Mouse (Mus musculus) embryonic fibroblast, embryonic 13.5 days (primary cell): ENCODE results near the gene Ube2cbp. TPM values are rescaled to one million over a fixed set of nuclear protein-coding genes. Genes with fewer than 3 reads are reported as not detected.

Experiments used
- H3K27ac ChIP-seq: 2 replicates; pipeline ENCODE4 v1.5.1; 2012; ENCODE audit warnings: low read length, control low read depth, inconsistent platforms; ENCODE audit not compliant: insufficient read depth
- H3K4me1 ChIP-seq: 2 replicates; pipeline ENCODE4 v1.6.1; 2011; ENCODE audit warnings: low read length; ENCODE audit not compliant: control insufficient read depth, insufficient read depth
- H3K4me3 ChIP-seq: 2 replicates; pipeline ENCODE4 v1.5.1; 2011; ENCODE audit warnings: mild to moderate bottlenecking, control low read depth, low read length; ENCODE audit not compliant: insufficient read depth
- CTCF ChIP-seq: IDR thresholded peaks from 2 replicates; pipeline ENCODE4 v1.5.1; 2011; ENCODE audit warnings: mild to moderate bottlenecking, control low read depth, low read length, moderate library complexity, borderline replicate concordance; ENCODE audit not compliant: insufficient read depth
- POLR2A ChIP-seq: IDR thresholded peaks from 2 replicates; pipeline ENCODE4 v1.6.1; 2011; ENCODE audit warnings: low read depth, mild to moderate bottlenecking, control low read depth, low read length, moderate library complexity
- polyA plus RNA-seq: library from polyadenylated mRNA; stranded (reverse); fragments of >200 nt; gene quantifications from 2 replicates; pipeline ENCODE4 v1.2.4, GENCODE M21; 2011; ENCODE audit warnings: low read depth; ENCODE audit not compliant: missing spikeins, insufficient read length

The Ube2cbp gene
- polyA plus RNA-seq, 1 experiment = 1.8 TPM

- no peaks in the 10 kb centered on the region for H3K4me1 ChIP-seq
- no peak overlapping the region for H3K4me3 ChIP-seq
- TF ChIP-seq CTCF (no peak), POLR2A (no peak)
- no peak overlapping the region for H3K27ac ChIP-seq
Measured at GRCm38 (mm10) chr9:86298596-86298995, 166.2 kb downstream of the Ube2cbp start.

GRCm38 (mm10) chr9:86298131-86298530 lies 166.6 kb downstream of the Ube2cbp start:
- H3K4me3 ChIP-seq = no peak overlapping the region
- no peak overlapping the region for H3K27ac ChIP-seq
- TF ChIP-seq POLR2A = no peak

DNA sequence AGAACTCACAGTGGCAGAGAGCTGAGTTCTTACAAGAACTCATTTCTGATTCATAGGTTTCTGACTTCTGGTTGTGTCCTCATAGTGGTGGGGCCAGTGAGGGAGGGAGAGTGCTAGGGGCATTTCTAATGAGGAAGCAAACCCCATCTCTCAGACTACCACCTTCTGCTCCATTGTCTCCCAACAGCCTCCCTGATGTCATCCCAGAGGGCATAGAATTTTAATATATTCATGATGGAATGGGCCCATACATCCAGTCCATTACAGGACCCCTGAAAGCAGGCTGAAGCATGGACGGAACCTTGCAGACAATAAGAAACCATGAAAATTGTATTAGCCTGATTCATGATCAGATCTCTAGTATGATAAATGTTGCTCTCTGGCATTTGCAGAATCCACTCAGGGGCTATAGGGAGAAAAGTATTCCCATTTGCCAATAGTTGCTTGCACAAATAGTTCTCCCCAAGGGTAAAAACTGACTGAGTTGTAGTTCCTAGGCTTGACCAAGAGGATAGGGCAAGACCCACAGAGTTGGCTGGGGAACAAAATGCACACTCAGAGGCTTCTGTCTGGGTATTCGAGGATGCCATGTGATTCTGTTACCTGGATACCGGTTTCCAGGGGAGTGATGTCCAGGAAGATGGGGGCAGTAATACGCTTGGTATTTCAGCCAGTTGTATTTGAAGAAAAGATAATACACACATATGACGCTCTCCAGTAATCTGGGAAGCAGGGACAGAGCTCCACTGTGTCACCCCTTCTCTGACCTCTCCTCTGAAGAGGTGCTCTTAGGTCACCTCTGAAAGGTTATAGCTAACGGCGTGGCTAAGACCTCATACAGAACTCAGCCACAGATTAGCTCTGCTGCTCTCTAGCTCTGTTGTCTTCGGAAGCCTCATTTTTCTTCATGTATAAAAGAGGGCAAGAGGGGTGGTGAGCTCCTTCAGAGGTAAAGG lies 167.8 kb downstream of the Ube2cbp start:
- Histone ChIP-seq H3K27ac (no peak overlapping the region), H3K4me1 (no peaks in the 10 kb centered on the region), H3K4me3 (no peak overlapping the region)
- TF ChIP-seq CTCF = no peak
- no peak for TF ChIP-seq POLR2A

More at GRCm38 (mm10) chr9:86298131-86298530, 166.6 kb downstream of the Ube2cbp start:
- H3K4me1 ChIP-seq = no peaks in the 10 kb centered on the region

- no peak for TF ChIP-seq POLR2A
- no peak for TF ChIP-seq CTCF
- Histone ChIP-seq H3K4me1 (no peaks in the 10 kb centered on the region), H3K4me3 (no peak overlapping the region), H3K27ac (no peak overlapping the region)
Measured at GRCm38 (mm10) chr9:86287570-86287954, 177.2 kb downstream of the Ube2cbp start.

DNA sequence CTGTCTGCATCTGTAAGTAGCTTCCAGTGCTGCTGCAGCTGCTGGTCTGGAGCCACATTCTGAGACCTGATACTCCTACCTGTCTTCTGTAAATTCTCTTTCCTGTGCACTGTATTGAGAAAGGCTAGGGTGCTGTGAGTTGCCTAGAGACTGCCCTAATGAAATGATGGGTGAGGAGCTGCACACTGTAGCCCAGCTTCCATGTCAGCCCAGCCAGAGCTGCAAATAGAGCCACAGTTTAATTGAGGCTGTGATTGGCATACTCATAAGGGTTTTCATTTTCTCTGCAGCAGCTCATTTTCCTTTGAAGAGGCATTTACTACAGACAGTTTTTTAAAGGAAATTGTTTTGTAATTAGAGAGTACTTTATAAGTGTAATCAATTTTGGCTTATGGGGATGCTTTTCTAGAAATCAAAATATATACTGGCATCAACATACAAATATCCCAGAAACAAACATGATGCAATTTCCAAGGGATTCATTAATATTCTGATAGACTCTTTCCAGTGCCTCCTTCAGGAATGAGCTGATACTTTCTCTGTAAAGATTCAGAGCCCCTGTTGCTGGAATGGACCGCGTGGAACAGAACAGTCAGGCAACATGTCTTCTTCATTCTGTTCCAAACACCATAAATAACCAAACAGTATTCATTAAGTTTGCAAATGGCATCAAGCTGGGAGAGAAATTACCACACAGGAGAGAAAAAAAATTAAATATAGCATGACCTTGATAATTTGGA lies 177.8 kb downstream of the Ube2cbp start:
- no peak overlapping the region for H3K27ac ChIP-seq
- H3K4me3 ChIP-seq = no peak overlapping the region
- TF ChIP-seq CTCF (no peak), POLR2A (no peak)

DNA sequence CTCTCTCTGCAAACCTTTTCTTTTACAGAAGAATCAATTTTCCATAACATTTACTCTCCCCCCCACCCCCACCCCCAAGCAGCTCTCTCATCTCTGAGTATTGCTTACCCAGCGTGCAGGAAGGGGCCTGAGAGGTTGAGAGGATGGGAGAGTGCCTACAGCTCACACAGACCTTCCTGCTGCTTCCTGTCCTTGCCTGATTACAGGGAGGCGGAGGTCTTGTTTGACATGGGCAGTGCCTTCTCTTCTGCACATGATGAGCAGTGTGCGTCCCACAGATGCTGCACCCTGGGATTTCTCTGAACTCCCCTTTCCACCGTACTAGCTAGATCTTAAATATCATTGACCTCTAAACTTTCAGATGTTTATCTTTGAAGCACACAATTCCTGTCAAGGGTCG lies 182.2 kb downstream of the Ube2cbp start:
- H3K4me1 ChIP-seq = no peaks in the 10 kb centered on the region
- no peak overlapping the region for H3K4me3 ChIP-seq
- TF ChIP-seq CTCF (no peak), POLR2A (no peak)
- H3K27ac ChIP-seq = no peak overlapping the region

More for the DNA sequence above, 177.8 kb downstream of the Ube2cbp start:
- H3K4me1 ChIP-seq = no peaks in the 10 kb centered on the region

DNA sequence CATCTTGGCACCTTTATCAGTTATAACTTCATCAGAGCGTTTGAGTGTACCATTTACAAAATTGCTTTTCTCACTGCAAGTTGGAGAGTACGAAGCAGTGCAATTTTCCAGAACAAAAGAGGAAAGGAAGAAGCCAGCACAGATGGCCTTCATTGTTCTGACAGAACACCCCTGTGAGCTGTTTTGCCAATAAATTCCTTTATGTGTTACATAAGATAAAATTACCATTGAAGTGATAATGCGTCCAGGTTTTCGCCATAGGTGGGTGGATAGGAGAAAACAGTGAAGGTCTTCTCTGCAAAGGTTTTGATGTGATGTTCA lies 183.6 kb downstream of the Ube2cbp start:
- Histone ChIP-seq H3K4me1 (no peaks in the 10 kb centered on the region), H3K27ac (no peak overlapping the region), H3K4me3 (no peak overlapping the region)
- no peak for TF ChIP-seq POLR2A
- no peak for TF ChIP-seq CTCF

- Histone ChIP-seq H3K4me3 (no peak overlapping the region), H3K4me1 (no peaks in the 10 kb centered on the region), H3K27ac (no peak overlapping the region)
- TF ChIP-seq CTCF = no peak
Measured at GRCm38 (mm10) chr9:86280461-86281146, 184.1 kb downstream of the Ube2cbp start.

DNA sequence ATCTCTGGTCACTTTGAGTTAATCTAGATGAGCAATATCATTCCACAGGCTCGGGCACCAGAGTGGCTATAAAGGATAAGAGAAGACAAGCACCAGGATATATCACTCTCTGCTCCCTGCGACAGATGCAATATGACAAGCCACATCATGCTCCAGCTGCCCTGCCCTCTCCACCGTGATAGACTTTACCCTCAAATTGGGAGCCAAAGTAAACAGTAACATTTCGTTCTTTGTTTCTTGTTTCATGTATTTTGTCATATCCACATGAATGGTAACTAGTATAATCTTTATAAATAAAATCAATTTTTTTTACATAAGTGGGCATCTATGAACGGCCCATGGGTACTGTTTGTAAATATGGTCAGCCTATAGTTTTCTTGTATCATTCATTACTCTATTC lies 195.2 kb downstream of the Ube2cbp start:
- H3K27ac ChIP-seq = no peak overlapping the region
- no peaks in the 10 kb centered on the region for H3K4me1 ChIP-seq
- H3K4me3 ChIP-seq = no peak overlapping the region
- TF ChIP-seq POLR2A (no peak), CTCF (no peak)

GRCm38 (mm10) chr9:86266658-86267057 lies 198.1 kb downstream of the Ube2cbp start:
- H3K4me1 ChIP-seq = no peaks in the 10 kb centered on the region
- no peak overlapping the region for H3K27ac ChIP-seq
- TF ChIP-seq CTCF = no peak
- no peak overlapping the region for H3K4me3 ChIP-seq

Other genes with a start within 250 kb of the Ube2cbp start
- gene Dop1a, start 2.2 kb upstream of the Ube2cbp start, polyA plus RNA-seq = 24.9 and 27.5 TPM in 2 replicates
- gene Pgm3, start 106.9 kb upstream of the Ube2cbp start, polyA plus RNA-seq = 27.6 and 30.8 TPM in 2 replicates
- gene Rwdd2a, start 107.0 kb upstream of the Ube2cbp start, polyA plus RNA-seq = 2.2 and 2.3 TPM in 2 replicates
- 81.3 and 94.0 TPM in 2 replicates for gene Me1, start 231.0 kb upstream of the Ube2cbp start, polyA plus RNA-seq